Mouse (Mus musculus) 3134 (cell line): ENCODE data around the gene Sik2.

Source experiments
- DNase-seq: peaks from one replicate; pipeline ENCODE4 v3.0.0-alpha.2; 2011; ENCODE audit warnings: low spot score; ENCODE audit not compliant: insufficient read length; ENCODE audit errors: extremely low read depth

Sik2 gene

GRCm38 (mm10) chr9:50986677-50987076 is 22.2 kb downstream of the Sik2 start:
- no peak for DNase-seq

GRCm38 (mm10) chr9:50986123-50986522 is 22.8 kb downstream of the Sik2 start:
- no peak for DNase-seq

DNA sequence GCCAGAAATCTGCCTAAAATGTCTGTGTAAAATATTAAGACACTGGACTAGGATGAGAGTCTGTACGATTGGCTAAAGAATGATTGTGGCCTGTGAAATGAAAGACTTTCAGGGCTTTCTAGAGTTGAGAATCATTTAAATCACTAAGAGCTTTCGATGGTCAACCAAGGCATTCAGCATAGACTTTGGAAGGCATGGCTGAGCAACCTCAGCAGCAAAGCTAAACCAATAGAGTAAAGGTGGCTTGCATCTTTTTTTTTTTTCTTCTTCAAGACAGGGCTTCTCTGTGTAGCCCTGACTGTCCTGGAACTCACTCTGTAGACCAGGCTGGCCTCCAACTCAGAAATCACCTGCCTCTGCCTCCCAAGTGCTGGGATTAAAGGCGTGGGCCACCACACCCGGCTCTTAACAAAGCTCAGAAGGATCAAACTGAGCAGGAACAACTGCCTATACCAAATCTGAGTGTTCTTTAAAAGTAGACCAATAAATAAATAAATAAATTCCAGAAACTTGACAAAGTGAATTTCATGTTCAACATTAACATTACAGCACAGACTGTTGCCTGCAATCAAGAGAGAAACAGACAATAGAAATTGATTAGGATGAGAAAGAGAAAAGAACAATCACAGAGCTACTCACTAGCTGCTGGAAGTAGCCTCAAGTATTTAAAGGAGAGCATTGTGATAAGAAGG is 27.2 kb downstream of the Sik2 start:
- no peak for DNase-seq

GRCm38 (mm10) chr9:50974631-50975030 is 34.2 kb downstream of the Sik2 start:
- no peak for DNase-seq

GRCm38 (mm10) chr9:50970413-50970812 is 38.5 kb downstream of the Sik2 start:
- DNase-seq: no peak

DNA sequence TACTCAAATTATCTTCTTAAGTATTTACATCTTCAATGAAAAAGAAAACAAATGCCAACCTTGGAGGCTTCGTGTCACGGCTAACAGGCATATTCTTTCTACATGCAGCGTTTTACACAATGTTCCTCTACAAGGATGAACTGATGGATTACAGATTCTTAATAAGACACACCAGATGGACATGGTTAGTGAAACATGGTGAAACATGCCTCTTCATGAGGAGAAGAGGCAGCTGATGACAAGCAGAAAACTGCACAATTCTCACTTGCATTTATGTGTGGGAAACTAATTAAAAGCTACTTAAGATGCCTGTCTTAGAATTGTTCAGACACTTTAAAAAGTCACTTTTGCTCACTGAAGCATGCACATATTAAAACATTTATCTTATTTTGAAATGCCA is 39.6 kb downstream of the Sik2 start:
- no peak for DNase-seq

DNA sequence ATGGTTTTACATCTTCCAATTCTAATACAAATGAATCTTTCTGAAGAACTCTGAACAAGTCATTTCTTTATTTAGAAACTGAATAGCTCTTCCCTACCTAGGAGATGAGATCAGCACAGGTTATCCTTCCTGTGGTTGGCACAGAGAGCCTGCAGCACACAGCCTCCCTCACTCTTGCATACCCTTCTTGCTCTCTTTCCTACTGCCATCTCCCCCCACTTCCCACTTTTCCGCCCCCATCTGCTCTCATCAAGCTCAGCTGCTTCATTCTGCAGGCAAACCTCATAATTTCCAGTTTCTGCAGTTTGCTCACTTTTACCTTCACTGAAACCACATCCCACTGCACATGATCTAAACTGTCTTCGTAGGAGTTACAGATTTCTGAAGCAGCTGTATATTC is 42.6 kb downstream of the Sik2 start:
- no peak for DNase-seq

DNA sequence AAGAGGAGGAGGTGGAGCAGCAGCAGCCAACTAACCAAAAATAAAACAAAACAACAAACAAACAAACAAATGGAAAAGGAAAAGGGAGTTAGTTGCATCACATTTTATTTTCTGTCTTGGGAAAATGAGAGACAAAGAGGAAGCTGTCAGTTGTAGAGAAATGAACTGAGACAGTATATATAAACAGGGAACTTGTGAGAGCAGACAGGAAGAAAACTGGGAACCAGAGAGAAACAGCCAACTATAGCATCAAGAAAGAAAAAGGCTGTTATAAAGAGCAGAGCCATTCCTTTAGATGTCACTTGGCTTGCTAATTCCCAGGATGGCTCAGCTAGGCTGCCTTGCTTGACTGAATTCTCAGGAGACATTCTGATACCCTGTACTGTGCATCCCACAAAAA is 43.5 kb downstream of the Sik2 start:
- no peak for DNase-seq

- no peak for DNase-seq
Observed at GRCm38 (mm10) chr9:50964911-50965310, 44.0 kb downstream of the Sik2 start.

DNA sequence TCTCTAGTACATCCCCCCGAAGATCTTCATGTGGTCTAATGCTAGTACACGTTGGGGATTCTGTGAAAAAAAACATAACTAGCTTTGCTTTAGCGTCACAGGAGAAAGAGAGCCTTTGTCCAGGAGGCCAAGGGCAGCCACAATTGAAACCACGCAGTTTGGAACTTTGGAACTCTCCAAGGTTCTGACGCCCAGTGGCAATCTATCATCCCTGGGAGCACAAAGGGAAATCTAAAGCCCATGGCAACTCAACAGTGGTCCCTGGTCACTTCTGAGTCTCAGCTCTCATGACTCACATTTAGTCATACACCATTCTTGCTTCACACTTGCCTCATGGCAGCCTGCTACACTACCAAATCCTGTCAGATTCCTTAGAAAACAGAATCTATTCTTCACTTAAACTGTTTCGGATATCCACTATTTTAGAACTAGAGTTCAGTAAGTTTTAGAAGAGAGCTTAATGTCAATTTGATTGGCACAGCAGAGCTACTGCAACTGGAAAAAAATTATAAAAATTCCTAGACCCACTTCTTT is 50.9 kb downstream of the Sik2 start:
- DNase-seq: peak; percentile 39

GRCm38 (mm10) chr9:50955176-50955575 is 53.7 kb downstream of the Sik2 start:
- DNase-seq: no peak

DNA sequence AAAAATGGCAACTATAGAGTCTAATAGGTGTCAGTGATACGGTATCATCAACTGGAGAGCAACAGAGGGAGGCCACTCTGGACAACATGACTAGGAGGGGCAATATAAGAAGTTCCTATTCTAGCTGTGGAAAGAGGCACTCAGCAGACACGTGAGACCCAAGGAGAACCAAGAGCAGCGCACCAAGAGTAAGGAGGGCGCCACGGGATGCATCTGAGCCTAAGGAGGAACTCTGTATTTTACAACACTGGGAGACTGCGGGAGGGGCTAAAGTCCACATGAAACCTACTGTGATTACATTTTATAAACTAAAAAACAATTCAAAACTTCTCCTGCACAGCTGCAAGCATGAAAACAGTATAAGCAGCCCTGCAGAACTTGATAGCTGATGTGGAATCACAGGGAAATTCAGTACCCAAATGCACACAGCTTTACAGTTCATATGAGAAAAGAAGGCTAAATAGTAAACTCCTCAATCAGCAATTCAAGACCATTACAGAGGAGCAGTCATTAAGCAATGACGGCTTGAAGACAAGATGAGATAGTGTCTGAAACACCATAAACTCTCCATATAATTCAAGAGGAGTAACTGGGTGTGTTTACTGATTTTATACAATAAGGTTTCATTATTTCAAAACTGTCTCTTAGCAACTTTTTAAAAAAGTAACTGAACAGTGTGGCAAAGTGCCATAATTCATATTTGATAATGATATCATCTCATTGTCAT is 60.6 kb downstream of the Sik2 start:
- DNase-seq: no peak

GRCm38 (mm10) chr9:50946338-50946737 is 62.5 kb downstream of the Sik2 start:
- no peak for DNase-seq

- DNase-seq: no peak
Observed at GRCm38 (mm10) chr9:50944826-50945225, 64.0 kb downstream of the Sik2 start.

- no peak for DNase-seq
Observed at GRCm38 (mm10) chr9:50942711-50943110, 66.2 kb downstream of the Sik2 start.

DNA sequence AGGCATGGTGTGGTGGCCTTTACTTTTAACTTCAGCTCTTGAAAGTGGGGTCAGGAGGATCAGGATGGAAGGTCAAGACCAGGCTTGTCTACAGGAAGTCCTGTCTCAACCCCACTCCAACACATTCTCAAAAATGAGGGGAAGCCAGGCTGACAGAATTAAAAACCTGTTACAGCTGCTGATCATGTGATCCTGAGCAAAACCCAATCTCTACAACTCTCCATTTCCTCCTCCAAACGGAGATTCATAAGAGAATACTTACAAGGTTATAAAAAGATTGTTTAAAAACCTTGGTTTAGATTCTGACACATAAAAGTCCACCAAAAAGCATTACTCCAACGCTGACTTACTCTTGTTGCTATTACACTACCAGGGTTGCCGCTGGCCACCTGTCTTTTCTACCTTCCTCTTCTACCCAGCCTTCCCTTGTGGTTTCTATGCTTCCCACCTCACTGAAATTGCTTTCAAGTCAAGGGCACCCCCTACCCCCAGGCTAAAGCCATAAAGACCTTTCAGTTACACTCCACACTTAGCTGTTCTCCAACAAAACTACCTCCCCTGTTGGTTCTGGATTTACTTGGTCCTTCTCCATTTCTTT is 67.0 kb downstream of the Sik2 start:
- no peak for DNase-seq

DNA sequence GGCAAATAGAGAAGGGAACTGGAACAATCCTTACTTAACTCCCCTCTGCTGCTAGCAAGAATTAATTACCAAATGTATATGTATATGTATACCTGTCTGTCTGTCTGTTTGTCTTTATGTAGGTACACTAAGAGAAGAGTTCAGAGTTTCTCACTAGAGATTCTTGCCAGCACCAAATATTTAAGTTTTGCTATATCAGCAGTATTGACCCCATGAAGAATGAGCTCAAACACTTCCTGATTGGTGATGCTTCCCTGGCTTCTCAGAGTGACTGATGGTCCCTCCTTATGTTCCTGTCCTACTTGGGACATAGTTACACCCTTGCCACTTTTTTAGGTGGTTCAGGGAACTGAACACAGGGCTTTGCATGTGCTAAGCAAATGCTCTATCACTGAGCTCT is 78.9 kb downstream of the Sik2 start:
- no peak for DNase-seq

- DNase-seq: no peak
Observed at GRCm38 (mm10) chr9:50925801-50926200, 83.1 kb downstream of the Sik2 start.

GRCm38 (mm10) chr9:50924454-50924853 is 84.4 kb downstream of the Sik2 start:
- no peak for DNase-seq

GRCm38 (mm10) chr9:50922363-50923153 is 86.3 kb downstream of the Sik2 start:
- no peak for DNase-seq
